Mouse (Mus musculus) heart, embryonic 15.5 days (tissue): ENCODE results near the gene Aldoc. TPM values are rescaled to one million over a fixed set of nuclear protein-coding genes. Genes with fewer than 3 reads are reported as not detected.

Source experiments
- ATAC-seq: fragments of 200-750 bp; cut with Nextera tagmentation; replicated peaks from 2 replicates; pipeline ENCODE4 v1.8.0; 2017; ENCODE audit warnings: low read depth, moderate TSS enrichment; ENCODE audit not compliant: insufficient number of reproducible peaks, insufficient read depth, low FRiP score
- H3K27ac ChIP-seq: fragments of 300-500 bp; sonication (generic); 2 replicates; pipeline ENCODE4 v1.5.1; 2015; ENCODE audit warnings: mild to moderate bottlenecking, inconsistent platforms
- H3K27me3 ChIP-seq: fragments of 300-500 bp; sonication (generic); 2 replicates; pipeline ENCODE4 v1.6.1; 2015; ENCODE audit warnings: inconsistent platforms
- H3K36me3 ChIP-seq: fragments of 300-500 bp; sonication (generic); 2 replicates; pipeline ENCODE4 v1.6.1; 2015; ENCODE audit warnings: mild to moderate bottlenecking, inconsistent platforms
- H3K4me1 ChIP-seq: fragments of 300-500 bp; sonication (generic); replicated peaks from 2 replicates; pipeline ENCODE4 v1.6.1; 2015; ENCODE audit warnings: inconsistent platforms
- H3K4me2 ChIP-seq: fragments of 300-500 bp; sonication (generic); 2 replicates; pipeline ENCODE4 v1.6.1; 2015; ENCODE audit warnings: inconsistent platforms, mild to moderate bottlenecking, moderate library complexity
- H3K4me3 ChIP-seq: fragments of 300-500 bp; sonication (generic); 2 replicates; pipeline ENCODE4 v1.5.1; 2015; ENCODE audit warnings: mild to moderate bottlenecking, inconsistent platforms
- H3K9ac ChIP-seq: fragments of 300-500 bp; sonication (generic); 2 replicates; pipeline ENCODE4 v1.6.1; 2015; ENCODE audit warnings: mild to moderate bottlenecking, inconsistent platforms
- H3K9me3 ChIP-seq: fragments of 300-500 bp; sonication (generic); replicated peaks from 2 replicates; pipeline ENCODE4 v1.6.1; 2016; ENCODE audit warnings: inconsistent platforms
- WGBS: fragments of 180-500 bp; shearing (Covaris S2); methylation state at CpG from one replicate; pipeline ENCODE4 v1.1.7; 2015; ENCODE audit warnings: mixed read lengths; 5-methylcytosine and 5-hydroxymethylcytosine counted together
- polyA plus RNA-seq: library from polyadenylated mRNA; unstranded; fragments of >200 nt; fragmentation: Nextera tagmentation; extraction: Ambion mirVana; gene quantifications from 2 replicates; pipeline ENCODE4 v1.2.1, GENCODE M21; 2015

The Aldoc gene
- polyA plus RNA-seq, 1 experiment from 2014 or later, result 20.6 TPM

GRCm38 (mm10) chr11:78310861-78311511 lies 11.8 kb upstream of the Aldoc start:
- ATAC-seq, result no peak
- Histone ChIP-seq H3K4me2 (no peak overlapping the region), H3K27ac (no peak overlapping the region), H3K9ac (no peak overlapping the region), H3K4me3 (no peak overlapping the region), H3K27me3 (no peaks in the 10 kb centered on the region), H3K36me3 (peaks cover 42% of the 10 kb centered on the region), H3K9me3 (no peaks in the 10 kb centered on the region), H3K4me1 (no peaks in the 10 kb centered on the region; the same call in 1 of the 2 replicates)
- 90% methylated on average over 8 of the region's 8 CpGs for WGBS

- Histone ChIP-seq H3K4me1 (no peaks in the 10 kb centered on the region; the same call in 1 of the 2 replicates), H3K9me3 (no peaks in the 10 kb centered on the region), H3K36me3 (peaks cover 64% of the 10 kb centered on the region), H3K9ac (no peak overlapping the region), H3K27me3 (no peaks in the 10 kb centered on the region), H3K27ac (no peak overlapping the region), H3K4me2 (no peak overlapping the region), H3K4me3 (no peak overlapping the region)
- 91% methylated on average over 2 of the region's 2 CpGs for WGBS
- no peak for ATAC-seq
These were observed 9.1 kb upstream of the Aldoc start for GRCm38 (mm10) chr11:78313662-78314061.

- Histone ChIP-seq H3K9ac (no peak overlapping the region), H3K4me1 (peaks cover 16% of the 10 kb centered on the region), H3K36me3 (peaks cover 79% of the 10 kb centered on the region), H3K4me3 (no peak overlapping the region), H3K27me3 (no peaks in the 10 kb centered on the region), H3K27ac (no peak overlapping the region), H3K9me3 (no peaks in the 10 kb centered on the region), H3K4me2 (no peak overlapping the region)
- no peak for ATAC-seq
- WGBS, result 93% methylated on average over 2 of the region's 2 CpGs
These were observed 4.4 kb upstream of the Aldoc start for GRCm38 (mm10) chr11:78318411-78318810.

- WGBS, result 55% methylated on average over 2 of the region's 2 CpGs
- ATAC-seq, result no peak
- peak overlapping the region; percentile 37; the same call in 1 of the 2 replicates for H3K4me3 ChIP-seq
- no peaks in the 10 kb centered on the region for H3K9me3 ChIP-seq
- no peak overlapping the region for H3K9ac ChIP-seq
- peak overlapping the region; percentile 59 for H3K4me2 ChIP-seq
- H3K36me3 ChIP-seq, result peaks cover 46% of the 10 kb centered on the region
- H3K27me3 ChIP-seq, result no peaks in the 10 kb centered on the region
- H3K4me1 ChIP-seq, result peaks cover 27% of the 10 kb centered on the region
- H3K27ac ChIP-seq, result peak overlapping the region; percentile 67
These were observed 514 bp upstream of the Aldoc start for GRCm38 (mm10) chr11:78322076-78322831.

GRCm38 (mm10) chr11:78324000-78324785 lies 1.4 kb downstream of the Aldoc start:
- peak overlapping the region; percentile 5; the same call in 1 of the 2 replicates for H3K9ac ChIP-seq
- peak overlapping the region; percentile 59; the same call in 1 of the 2 replicates for H3K4me2 ChIP-seq
- H3K27me3 ChIP-seq, result no peaks in the 10 kb centered on the region
- 76% methylated on average over 15 of the region's 15 CpGs for whole genome bisulfite sequencing
- H3K4me1 ChIP-seq, result peaks cover 32% of the 10 kb centered on the region
- no peak overlapping the region for H3K4me3 ChIP-seq
- H3K27ac ChIP-seq, result no peak overlapping the region
- no peaks in the 10 kb centered on the region for H3K9me3 ChIP-seq
- ATAC-seq, result no peak
- H3K36me3 ChIP-seq, result peaks cover 28% of the 10 kb centered on the region

- peaks cover 20% of the 10 kb centered on the region for H3K36me3 ChIP-seq
- no peaks in the 10 kb centered on the region for H3K27me3 ChIP-seq
- no peak overlapping the region for H3K4me3 ChIP-seq
- WGBS, result 96% methylated on average over 12 of the region's 12 CpGs
- no peak overlapping the region for H3K9ac ChIP-seq
- no peak for ATAC-seq
- H3K27ac ChIP-seq, result no peak overlapping the region
- no peaks in the 10 kb centered on the region for H3K9me3 ChIP-seq
- H3K4me2 ChIP-seq, result no peak overlapping the region
- peaks cover 32% of the 10 kb centered on the region for H3K4me1 ChIP-seq
These were observed 2.2 kb downstream of the Aldoc start for GRCm38 (mm10) chr11:78324965-78325364.

GRCm38 (mm10) chr11:78327215-78327614 lies 4.4 kb downstream of the Aldoc start:
- no peaks in the 10 kb centered on the region for H3K9me3 ChIP-seq
- H3K9ac ChIP-seq, result no peak overlapping the region
- peaks cover 28% of the 10 kb centered on the region for H3K4me1 ChIP-seq
- no peak overlapping the region for H3K4me3 ChIP-seq
- H3K36me3 ChIP-seq, result no peaks in the 10 kb centered on the region
- H3K27me3 ChIP-seq, result no peaks in the 10 kb centered on the region
- WGBS, result 90% methylated on average over 4 of the region's 4 CpGs
- H3K27ac ChIP-seq, result no peak overlapping the region
- no peak overlapping the region for H3K4me2 ChIP-seq
- no peak for ATAC-seq

GRCm38 (mm10) chr11:78327634-78328511 lies 5.1 kb downstream of the Aldoc start, which contains the start of gene Pigs:
Gene Pigs, plus strand, starts transcription at chr11:78328415.
- H3K27ac ChIP-seq, result peak within 1 kb of the TSS; percentile 64
- peak within 1 kb of the TSS; percentile 91 for H3K4me3 ChIP-seq
- H3K9ac ChIP-seq, result peak within 1 kb of the TSS; percentile 84
- H3K9me3 ChIP-seq, result no peaks in the 10 kb centered on the region
- peak within 1 kb of the TSS; percentile 90 for H3K4me2 ChIP-seq
- ATAC-seq, result peak; percentile 94
- peaks cover 21% of the 10 kb centered on the region for H3K4me1 ChIP-seq
- no peaks in the 10 kb centered on the region for H3K27me3 ChIP-seq
- 10% methylated on average over 37 of the region's 37 CpGs for WGBS
- peaks cover 3% of the 10 kb centered on the region for H3K36me3 ChIP-seq

- Histone ChIP-seq H3K9ac (peak overlapping the region; percentile 84), H3K27me3 (no peaks in the 10 kb centered on the region), H3K4me2 (peak overlapping the region; percentile 90), H3K36me3 (peaks cover 10% of the 10 kb centered on the region), H3K27ac (no peak overlapping the region), H3K4me3 (peak overlapping the region; percentile 91), H3K9me3 (no peaks in the 10 kb centered on the region), H3K4me1 (peaks cover 14% of the 10 kb centered on the region)
- ATAC-seq, result peak; percentile 43
- under 1% methylated on average over 41 of the region's 41 CpGs for WGBS
These were observed 5.8 kb downstream of the Aldoc start for GRCm38 (mm10) chr11:78328512-78329056.

GRCm38 (mm10) chr11:78332676-78333075 lies 9.9 kb downstream of the Aldoc start:
- H3K36me3 ChIP-seq, result peaks cover 34% of the 10 kb centered on the region
- H3K27me3 ChIP-seq, result no peaks in the 10 kb centered on the region
- H3K9ac ChIP-seq, result no peak overlapping the region
- H3K27ac ChIP-seq, result no peak overlapping the region
- H3K4me3 ChIP-seq, result no peak overlapping the region
- H3K9me3 ChIP-seq, result no peaks in the 10 kb centered on the region
- WGBS, result 92% methylated on average over 12 of the region's 12 CpGs
- 0 out of 2 replicates have a peak, but pooled peaks cover 5% of the 10 kb centered on the region for H3K4me1 ChIP-seq
- H3K4me2 ChIP-seq, result no peak overlapping the region
- ATAC-seq, result no peak
